Mouse (Mus musculus): ENCODE results near the gene Irf6. TPM values are rescaled to one million over a fixed set of nuclear protein-coding genes. Genes with fewer than 3 reads are reported as not detected.

Irf6 gene
- total RNA-seq (2023) = under 1 TPM in 1 of 2 experiments, not detected in 1; 0.17 TPM

DNA sequence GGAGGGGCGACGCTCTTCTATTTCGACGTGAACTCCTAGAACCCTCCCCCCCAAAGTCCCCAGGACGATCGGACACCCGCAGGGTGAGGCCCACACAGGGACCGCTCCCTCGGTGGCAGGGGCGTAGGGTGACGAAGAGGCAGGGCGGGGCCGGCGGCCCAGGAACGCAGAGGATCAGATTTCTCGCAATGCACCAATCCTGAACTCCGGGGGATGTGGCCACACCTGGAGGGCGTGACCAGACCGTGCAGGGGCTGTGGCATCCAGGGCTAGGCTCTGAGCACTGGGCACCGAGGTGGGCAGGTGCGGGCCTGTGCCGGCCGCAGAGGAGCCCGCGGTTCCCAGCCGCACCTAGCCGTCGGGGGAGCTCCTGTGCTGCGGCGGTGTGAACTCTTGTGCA lies at the start of gene Irf6:
Irf6 (plus strand) TSS at position 240 of the 400 bp plus-strand sequence.

DNA sequence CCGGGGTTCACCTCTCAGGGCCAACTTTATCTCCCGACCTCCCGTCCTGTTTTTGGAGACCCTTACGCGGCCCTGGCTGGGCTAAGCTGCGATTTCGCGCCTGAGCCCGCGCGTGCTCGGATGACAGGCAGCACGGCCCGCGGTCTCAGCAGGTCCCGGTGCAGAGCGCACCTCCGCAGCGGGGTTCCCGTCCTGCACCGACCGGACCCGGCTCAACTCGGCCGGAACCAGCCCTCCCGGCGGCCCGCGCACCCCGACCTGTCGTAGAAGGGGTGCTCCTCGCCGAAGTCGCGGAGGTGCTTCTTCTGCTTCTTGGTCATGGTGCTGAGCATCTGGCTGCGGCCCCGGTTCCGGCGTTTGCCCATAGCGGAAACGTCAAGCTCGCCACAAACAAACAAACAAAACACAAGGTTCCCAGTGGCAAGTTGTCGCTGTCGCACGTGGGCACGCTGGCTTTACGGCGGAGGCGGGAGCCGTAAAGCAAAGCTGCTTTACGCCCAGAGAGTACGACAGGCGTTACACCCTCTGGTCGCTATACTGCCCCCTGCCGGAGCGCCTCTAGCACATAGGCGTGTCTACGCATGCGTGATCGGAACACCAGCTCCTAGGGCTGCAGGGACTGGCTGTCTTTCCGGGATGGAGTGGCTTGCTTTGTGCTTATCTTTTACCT lies 23.0 kb upstream of the Irf6 start, which contains the start of gene Diexf:
Diexf (minus strand) TSS at position 487 of the 670 bp plus-strand sequence.

DNA sequence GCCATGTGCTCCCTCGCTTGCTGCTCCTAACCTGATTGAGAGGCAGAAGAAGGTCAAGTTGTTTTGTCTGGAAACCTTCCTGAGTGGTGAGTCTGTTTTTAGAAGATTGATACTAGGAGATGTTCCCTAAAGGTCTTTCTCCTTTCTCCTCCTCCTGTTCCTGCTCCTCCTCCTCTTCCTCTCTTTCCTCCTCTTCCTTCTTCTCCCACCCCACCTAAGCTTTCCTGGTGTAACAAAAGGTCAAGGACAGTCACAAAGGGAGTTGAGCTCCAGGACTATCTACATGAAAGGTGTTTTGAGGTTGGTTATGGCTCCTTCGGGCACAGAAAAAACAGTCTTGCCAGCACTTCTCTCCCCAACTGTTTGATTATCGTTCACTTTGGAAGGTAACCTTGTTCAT lies 14.8 kb downstream of the Irf6 start, which contains the start of gene A130010J15Rik:
A130010J15Rik (plus strand) TSS at position 301 of the 400 bp plus-strand sequence.

DNA sequence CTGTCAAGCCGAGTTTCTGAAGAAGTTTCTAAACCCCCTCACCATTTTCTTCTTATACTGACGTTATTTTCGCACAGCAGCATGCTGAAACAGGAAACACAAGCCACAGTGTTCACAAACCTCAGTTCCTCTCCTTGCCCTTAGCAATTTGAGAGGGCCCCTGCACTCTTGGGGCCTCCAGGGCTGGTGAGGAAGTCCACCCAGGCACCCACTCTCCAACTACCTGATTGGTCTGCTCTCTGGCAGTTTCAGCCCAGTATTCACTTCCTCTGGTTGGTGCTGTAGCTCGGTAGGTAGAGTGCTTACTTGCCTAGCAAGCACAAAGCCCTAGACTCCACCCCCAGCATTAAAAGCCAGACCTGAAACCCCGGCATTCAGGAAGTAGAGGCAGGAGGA lies 48.5 kb downstream of the Irf6 start, which contains the start of gene Traf3ip3:
Traf3ip3 (minus strand) TSS at position 321 of the 396 bp plus-strand sequence.

DNA sequence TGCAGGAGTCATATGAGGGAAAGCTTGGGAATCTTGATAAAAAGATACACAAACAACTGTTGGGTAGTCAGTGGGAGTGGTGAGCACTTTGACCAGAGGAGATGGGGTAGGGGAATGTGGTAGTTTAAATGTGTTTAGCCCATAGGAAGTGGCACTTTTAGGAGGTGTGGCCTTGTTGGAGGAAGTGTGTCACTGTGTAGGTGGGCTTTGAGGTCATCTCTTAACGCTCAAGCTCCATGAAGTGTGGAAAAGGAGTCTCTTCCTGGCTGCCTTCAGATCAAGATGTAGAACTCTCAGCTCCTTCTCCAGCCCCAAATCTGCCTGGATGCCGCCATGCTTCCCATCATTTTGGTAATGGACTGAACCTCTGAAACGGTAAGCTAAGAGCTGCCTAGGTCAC lies 54.6 kb downstream of the Irf6 start, which contains the start of gene Lamb3:
Lamb3 (plus strand) TSS at position 197 of the 400 bp plus-strand sequence.

Other genes with a start within 250 kb of the Irf6 start
- not detected for gene Syt14, start 117.3 kb upstream of the Irf6 start, total RNA-seq (2023)
- 10 to 100 TPM; 50.6 to 76.1 TPM for gene Diexf, start 22.8 kb upstream of the Irf6 start, total RNA-seq (2023)
- 1 to 10 TPM; 3.3 TPM for gene A130010J15Rik, start 14.9 kb downstream of the Irf6 start, total RNA-seq (2023)
- gene Traf3ip3, start 48.6 kb downstream of the Irf6 start, total RNA-seq (2023) = 100 to 1,000 TPM; 433 to 523 TPM
- 10 to 100 TPM; 32.4 to 33.6 TPM for gene Lamb3, start 54.6 kb downstream of the Irf6 start, total RNA-seq (2023)
- 10 to 100 TPM; 10.4 to 11.3 TPM for gene Hsd11b1, start 111.0 kb downstream of the Irf6 start, total RNA-seq (2023)
- not detected for gene G0s2, start 120.1 kb downstream of the Irf6 start, total RNA-seq (2023)
- gene Camk1g, start 217.2 kb downstream of the Irf6 start, total RNA-seq (2023) = under 1 TPM in 1 of 2 experiments, not detected in 1; 0.20 TPM